Mouse (Mus musculus) brain, embryonic 14.5 days (tissue): ENCODE measurements around the gene Pfpl.

Experiments
- CTCF ChIP-seq: fragments of 200-500 bp; IDR thresholded peaks from 2 replicates; pipeline ENCODE4 v1.5.1; 2012; ENCODE audit warnings: inconsistent platforms, mild to moderate bottlenecking, moderate library complexity, borderline replicate concordance; ENCODE audit not compliant: insufficient read depth, insufficient read length; ENCODE audit errors: extremely low read depth
- POLR2A ChIP-seq: fragments of 200-500 bp; IDR thresholded peaks from 2 replicates; pipeline ENCODE4 v1.6.1; 2012; ENCODE audit warnings: mild to moderate bottlenecking, inconsistent platforms, borderline replicate concordance; ENCODE audit not compliant: poor library complexity, insufficient read depth, insufficient read length, severe bottlenecking; ENCODE audit errors: extremely low read depth

- TF ChIP-seq CTCF (no peak), POLR2A (no peak)
Measured at GRCm38 (mm10) chr19:12421680-12422079, 6.0 kb upstream of the Pfpl start.
